Mouse (Mus musculus) brown adipose tissue, adult 24 weeks (tissue): ENCODE measurements at regions not wholly inside any gene's neighbourhood (a gene's known extent, or its start where the extent isn't known, plus 50 kb on each side); places are given as distances from the start of the nearest gene placed in this dataset.

Experiments used
- H3K27ac ChIP-seq: fragments of 200-500 bp; replicated peaks from 2 replicates; pipeline ENCODE4 v1.5.1; 2012; ENCODE audit warnings: low read depth, mild to moderate bottlenecking, low read length
- H3K4me1 ChIP-seq: fragments of 200-500 bp; 2 replicates; pipeline ENCODE4 v1.6.1; 2012; ENCODE audit warnings: low read length, mixed read lengths; ENCODE audit not compliant: control insufficient read depth, insufficient read depth, insufficient read length
- H3K4me3 ChIP-seq: fragments of 200-500 bp; 2 replicates; pipeline ENCODE4 v1.5.1; 2012; ENCODE audit warnings: low read depth, mild to moderate bottlenecking, low read length, moderate library complexity; ENCODE audit not compliant: insufficient read depth

DNA sequence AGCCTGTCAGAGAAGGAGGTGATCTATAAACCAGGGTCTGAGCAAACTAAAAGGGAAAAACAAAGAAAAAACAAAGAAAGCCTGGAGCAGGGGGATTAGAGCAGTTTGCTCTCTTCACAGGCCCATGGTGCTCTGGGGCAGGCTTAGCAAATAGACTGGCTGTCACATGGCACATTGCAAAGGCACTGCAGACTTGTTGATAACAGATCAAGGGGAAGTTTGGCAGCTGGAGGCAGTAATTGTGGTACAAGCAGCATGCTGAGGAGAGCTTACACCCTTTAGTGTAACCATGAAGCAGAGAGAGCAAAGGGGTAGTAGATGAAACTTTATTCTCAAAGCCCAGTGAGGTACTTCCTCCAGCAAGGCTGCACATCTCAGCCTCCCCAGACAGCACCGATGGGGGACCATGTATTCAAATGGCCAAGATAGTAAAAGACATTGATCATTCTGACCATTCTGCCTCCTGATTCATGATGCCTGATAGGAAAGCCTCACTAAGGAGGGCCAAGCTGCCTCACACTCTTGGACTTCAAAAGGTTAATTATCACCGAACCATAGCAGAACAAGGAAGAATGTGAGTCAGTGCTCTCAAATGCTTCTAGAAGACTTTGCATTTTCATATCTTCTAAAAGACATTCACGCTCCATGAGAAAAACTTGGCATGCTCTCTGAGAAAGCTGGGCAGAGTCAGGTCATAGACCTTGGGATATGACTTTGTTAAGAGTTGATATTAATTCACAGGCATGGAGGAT, 178.9 kb downstream of the Fam76b start:
- Histone ChIP-seq H3K27ac (no peak overlapping the region), H3K4me1 (no peaks in the 10 kb centered on the region), H3K4me3 (no peak overlapping the region)

- Histone ChIP-seq H3K4me1 (no peaks in the 10 kb centered on the region), H3K27ac (no peak overlapping the region), H3K4me3 (no peak overlapping the region)
Observed at GRCm38 (mm10) chr9:14009451-14009850, 181.9 kb downstream of the Fam76b start.

GRCm38 (mm10) chr9:14010261-14010949, 182.9 kb downstream of the Fam76b start:
- H3K4me3 ChIP-seq, result no peak overlapping the region
- H3K27ac ChIP-seq, result no peak overlapping the region
- no peaks in the 10 kb centered on the region for H3K4me1 ChIP-seq

- Histone ChIP-seq H3K27ac (no peak overlapping the region), H3K4me1 (no peaks in the 10 kb centered on the region), H3K4me3 (no peak overlapping the region)
Observed at GRCm38 (mm10) chr9:14024216-14024615, 196.7 kb downstream of the Fam76b start.

GRCm38 (mm10) chr9:14024701-14025100, 197.2 kb downstream of the Fam76b start:
- Histone ChIP-seq H3K4me1 (no peaks in the 10 kb centered on the region), H3K4me3 (no peak overlapping the region), H3K27ac (no peak overlapping the region)

DNA sequence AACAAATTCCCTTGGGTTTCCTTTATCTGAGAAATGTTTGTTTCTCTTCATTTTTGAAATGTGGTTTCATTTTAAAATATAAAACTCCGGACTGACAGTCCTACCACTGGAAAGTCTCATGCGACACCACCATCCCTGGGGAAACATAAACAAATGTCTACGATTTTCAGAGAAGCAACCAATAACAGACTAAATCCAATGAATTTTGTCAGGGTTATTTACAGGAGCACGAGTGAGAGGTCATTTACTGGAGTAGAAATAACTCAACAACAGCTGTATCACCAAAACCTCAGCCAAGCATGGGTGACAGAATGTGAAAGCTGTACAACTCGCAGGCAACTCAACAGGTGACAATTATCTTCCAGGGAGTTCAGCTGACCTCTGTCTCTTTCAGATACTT, 200.5 kb downstream of the Fam76b start:
- H3K27ac ChIP-seq, result no peak overlapping the region
- H3K4me1 ChIP-seq, result no peaks in the 10 kb centered on the region
- H3K4me3 ChIP-seq, result no peak overlapping the region

- H3K4me1 ChIP-seq, result no peaks in the 10 kb centered on the region
- no peak overlapping the region for H3K4me3 ChIP-seq
- H3K27ac ChIP-seq, result no peak overlapping the region
Observed at GRCm38 (mm10) chr9:14031358-14032047, 204.0 kb downstream of the Fam76b start.

DNA sequence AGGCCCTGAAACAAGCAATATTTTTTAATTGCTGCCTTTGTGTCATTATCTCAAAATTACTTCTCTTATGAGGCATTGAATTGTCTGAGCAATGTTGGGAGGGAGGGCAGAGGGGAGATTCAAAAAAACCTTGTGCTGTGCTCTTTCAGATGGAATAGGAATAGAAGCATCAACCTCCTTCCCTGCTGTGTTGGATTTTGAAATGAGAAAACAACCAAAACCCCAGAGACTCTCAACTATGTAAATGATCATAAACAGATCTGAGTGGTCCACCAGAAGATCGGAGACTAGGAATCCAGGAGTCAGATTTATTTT, 204.5 kb downstream of the Fam76b start:
- Histone ChIP-seq H3K4me3 (no peak overlapping the region), H3K27ac (no peak overlapping the region), H3K4me1 (no peaks in the 10 kb centered on the region)

DNA sequence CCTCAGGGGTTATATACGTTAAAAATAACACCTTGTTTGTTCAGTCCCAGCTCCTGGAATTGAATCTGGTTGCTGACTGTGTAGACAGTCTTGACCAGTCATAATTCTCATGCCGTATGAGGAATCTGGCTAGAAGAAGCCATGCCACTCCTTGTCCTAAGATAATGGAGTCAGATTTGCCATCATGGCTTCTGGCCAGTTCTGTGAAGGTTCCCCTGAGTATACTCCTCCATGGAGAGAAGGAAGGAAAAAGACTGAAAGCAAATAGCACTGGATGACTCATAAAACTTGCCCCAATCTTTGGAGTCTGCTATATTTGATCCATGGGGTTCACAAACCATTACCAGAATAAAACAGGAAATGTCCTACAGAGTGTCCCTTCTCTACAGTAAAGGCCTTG, 208.0 kb downstream of the Fam76b start:
- Histone ChIP-seq H3K4me3 (no peak overlapping the region), H3K4me1 (no peaks in the 10 kb centered on the region), H3K27ac (no peak overlapping the region)

- Histone ChIP-seq H3K27ac (no peak overlapping the region), H3K4me3 (no peak overlapping the region), H3K4me1 (no peaks in the 10 kb centered on the region)
Observed at GRCm38 (mm10) chr9:14041900-14042435, 214.5 kb downstream of the Fam76b start.

- Histone ChIP-seq H3K4me3 (no peak overlapping the region), H3K4me1 (no peaks in the 10 kb centered on the region), H3K27ac (no peak overlapping the region)
Observed at GRCm38 (mm10) chr9:14048224-14048623, 220.7 kb downstream of the Fam76b start.

DNA sequence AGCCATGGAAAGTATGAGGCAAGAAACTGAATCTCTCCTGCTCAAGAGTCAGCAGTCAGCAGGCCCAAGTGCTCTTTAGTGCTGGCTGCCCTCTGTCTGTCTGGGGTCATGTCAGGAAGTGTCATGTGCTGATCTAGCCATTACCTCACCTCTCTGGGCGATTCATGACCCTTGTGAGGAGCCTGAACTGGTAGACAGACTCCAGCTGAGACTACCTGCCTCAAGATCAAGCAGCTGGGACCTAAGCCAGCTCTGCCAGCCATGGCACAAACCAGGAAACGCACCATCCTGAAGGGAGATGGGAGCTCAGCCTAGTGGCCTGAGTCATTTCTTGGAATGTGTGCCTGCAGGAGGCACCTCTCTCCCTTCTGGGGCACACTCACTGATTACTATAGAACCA, 221.2 kb upstream of the Sesn3 start:
- Histone ChIP-seq H3K27ac (no peak overlapping the region), H3K4me3 (no peak overlapping the region), H3K4me1 (no peaks in the 10 kb centered on the region)

GRCm38 (mm10) chr9:14056410-14057172, 218.3 kb upstream of the Sesn3 start:
- no peak overlapping the region for H3K27ac ChIP-seq
- H3K4me1 ChIP-seq, result no peaks in the 10 kb centered on the region
- no peak overlapping the region for H3K4me3 ChIP-seq

- Histone ChIP-seq H3K4me1 (no peaks in the 10 kb centered on the region), H3K4me3 (no peak overlapping the region), H3K27ac (0 out of 2 replicates have a peak overlapping the region, but pooled peaks have one; percentile 32)
Observed at GRCm38 (mm10) chr9:14058592-14059227, 216.2 kb upstream of the Sesn3 start.
